29 mouse cellular contexts compared by ENCODE assay signal in the genomic region with DNA sequence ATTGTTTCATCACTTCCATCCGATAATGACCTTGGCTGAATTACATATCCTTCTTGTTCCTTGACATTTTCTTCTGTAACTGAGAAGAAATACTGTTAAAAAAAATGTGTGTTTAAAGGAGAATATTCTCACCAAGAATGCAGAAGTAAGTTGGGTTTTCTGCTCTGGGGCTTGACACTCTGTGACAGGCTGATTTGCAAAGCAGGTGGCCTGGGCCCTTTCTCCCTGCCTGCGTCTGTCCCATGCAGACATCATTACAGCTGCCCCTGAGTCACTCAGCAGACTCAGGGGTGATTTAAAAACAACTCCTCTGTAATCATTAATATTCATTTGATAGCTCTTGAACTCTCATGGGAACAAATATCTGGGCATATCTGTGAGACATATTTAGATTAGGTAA.
"Had no signal": no experiment of that assay in that cellular context is flagged by ENCODE, and none has a peak within 500 bp of the region (broad histone marks: within the 10 kb centered on the region; RNA-seq: fewer than 3 reads in every experiment).

No protein-coding gene starts in this region.

- H3K4me3 ChIP-seq: limb, embryonic 10.5 days; limb, embryonic 12.5 days; limb, embryonic 13.5 days; limb, embryonic 15.5 days; liver, embryonic 12.5 days; liver, embryonic 13.5 days; liver, embryonic 15.5 days; lung, embryonic 15.5 days; megakaryocyte, embryonic 14.5 days; midbrain, embryonic 10.5 days; midbrain, embryonic 12.5 days; midbrain, embryonic 13.5 days; midbrain, embryonic 15.5 days; neural tube, embryonic 12.5 days had no signal

- H3K36me3 ChIP-seq: limb, embryonic 10.5 days; limb, embryonic 12.5 days; limb, embryonic 13.5 days; limb, embryonic 15.5 days; liver, embryonic 12.5 days; liver, embryonic 13.5 days; liver, embryonic 15.5 days; lung, embryonic 15.5 days; midbrain, embryonic 10.5 days; midbrain, embryonic 12.5 days; midbrain, embryonic 13.5 days; midbrain, embryonic 15.5 days; neural tube, embryonic 12.5 days had no signal

- DNase-seq: left cerebral cortex, postnatal 4 days; liver; liver, embryonic 13.5 days; liver, postnatal 0 days; lung, adult 18-20 months; lung, adult 2 months; lung, embryonic 14.5 days; lung, postnatal 10 days; lung, postnatal 14 days; lung, postnatal 36 days; lung, postnatal 4 days; midbrain, embryonic 14.5 days had no signal

- H3K27ac ChIP-seq: limb, embryonic 10.5 days; limb, embryonic 12.5 days; limb, embryonic 13.5 days; limb, embryonic 15.5 days; liver, embryonic 12.5 days; liver, embryonic 13.5 days; liver, embryonic 14.5 days; liver, embryonic 15.5 days; lung, embryonic 15.5 days; macrophage; midbrain, embryonic 10.5 days; midbrain, embryonic 12.5 days; midbrain, embryonic 13.5 days; midbrain, embryonic 15.5 days; neural tube, embryonic 12.5 days had no signal

- H3K9me3 ChIP-seq: limb, embryonic 10.5 days; limb, embryonic 12.5 days; limb, embryonic 13.5 days; limb, embryonic 15.5 days; liver, embryonic 12.5 days; liver, embryonic 13.5 days; liver, embryonic 15.5 days; lung, embryonic 15.5 days; megakaryocyte, embryonic 14.5 days; midbrain, embryonic 10.5 days; midbrain, embryonic 12.5 days; midbrain, embryonic 13.5 days; midbrain, embryonic 15.5 days; neural tube, embryonic 12.5 days had no signal

- H3K4me1 ChIP-seq: limb, embryonic 10.5 days; limb, embryonic 12.5 days; limb, embryonic 13.5 days; limb, embryonic 15.5 days; liver, embryonic 12.5 days; liver, embryonic 13.5 days; liver, embryonic 15.5 days; lung, embryonic 15.5 days; megakaryocyte, embryonic 14.5 days; midbrain, embryonic 10.5 days; midbrain, embryonic 12.5 days; midbrain, embryonic 13.5 days; midbrain, embryonic 15.5 days; neural tube, embryonic 12.5 days had no signal

- H3K4me2 ChIP-seq: limb, embryonic 12.5 days; limb, embryonic 13.5 days; limb, embryonic 15.5 days; liver, embryonic 11.5 days; liver, embryonic 12.5 days; liver, embryonic 13.5 days; liver, embryonic 15.5 days; lung, embryonic 14.5 days; lung, embryonic 15.5 days; midbrain, embryonic 11.5 days; midbrain, embryonic 12.5 days; midbrain, embryonic 13.5 days; midbrain, embryonic 15.5 days; neural tube, embryonic 12.5 days had no signal

- H3K27me3 ChIP-seq: limb, embryonic 12.5 days; limb, embryonic 13.5 days; limb, embryonic 15.5 days; liver, embryonic 12.5 days; liver, embryonic 13.5 days; liver, embryonic 15.5 days; lung, embryonic 15.5 days; megakaryocyte, embryonic 14.5 days; midbrain, embryonic 12.5 days; midbrain, embryonic 13.5 days; midbrain, embryonic 15.5 days; neural tube, embryonic 12.5 days had no signal

- H3K9ac ChIP-seq: limb, embryonic 12.5 days; limb, embryonic 13.5 days; limb, embryonic 15.5 days; liver, embryonic 12.5 days; liver, embryonic 13.5 days; liver, embryonic 14.5 days; liver, embryonic 15.5 days; liver, postnatal 0 days; lung, embryonic 14.5 days; lung, embryonic 15.5 days; midbrain, embryonic 12.5 days; midbrain, embryonic 13.5 days; midbrain, embryonic 15.5 days; neural tube, embryonic 12.5 days had no signal
